Mouse (Mus musculus): Measurements from ENCODE around the gene Mtmr6. TPM values are rescaled to one million over a fixed set of nuclear protein-coding genes. Genes with fewer than 3 reads are reported as not detected.

The Mtmr6 gene
- polyA plus RNA-seq, 1 experiment from 2014 or later: 25.3 TPM

- Histone ChIP-seq H3K27ac (ENCODE audit: low read length) (no peak overlapping the region), H3K4me1 (ENCODE audit: control insufficient read depth, insufficient read depth, low read length) (no peaks in the 10 kb centered on the region), H3K4me3 (ENCODE audit: low read length) (no peak overlapping the region), H3K36me3 (ENCODE audit: control insufficient read depth, insufficient read depth, low read length) (no peaks in the 10 kb centered on the region), H3K9me3 (ENCODE audit: control insufficient read depth, low read length) (no peaks in the 10 kb centered on the region), H3K27me3 (replicated peaks; ENCODE audit: control insufficient read depth, insufficient read depth, low read length) (no peaks in the 10 kb centered on the region), H3K9ac (ENCODE audit: low read depth, low read length) (no peak overlapping the region), H3K4me2 (ENCODE audit: low read depth, low read length) (no peak overlapping the region)
- peak; percentile 81 for ATAC-seq
- 73% methylated on average over 7 of the region's 7 CpGs for WGBS
Measured at GRCm38 (mm10) chr14:60275301-60276276, 10.6 kb downstream of the Mtmr6 start.

- H3K4me1 ChIP-seq (ENCODE audit: control insufficient read depth, insufficient read depth, low read length): 0 out of 2 replicates have a peak, but pooled peaks cover 4% of the 10 kb centered on the region
- no peak overlapping the region for H3K4me2 ChIP-seq (ENCODE audit: low read depth, low read length)
- ATAC-seq: no peak
- 0 out of 2 replicates have a peak, but pooled peaks cover 6% of the 10 kb centered on the region for H3K36me3 ChIP-seq (ENCODE audit: control insufficient read depth, insufficient read depth, low read length)
- H3K4me3 ChIP-seq (ENCODE audit: low read length): no peak overlapping the region
- no peaks in the 10 kb centered on the region for H3K27me3 ChIP-seq (replicated peaks; ENCODE audit: control insufficient read depth, insufficient read depth, low read length)
- 73% methylated on average over 7 of the region's 7 CpGs for WGBS
- no peak overlapping the region for H3K9ac ChIP-seq (ENCODE audit: low read depth, low read length)
- peak overlapping the region; percentile 45; the same call in 1 of the 2 replicates for H3K27ac ChIP-seq (ENCODE audit: low read length)
- H3K9me3 ChIP-seq (ENCODE audit: control insufficient read depth, low read length): no peaks in the 10 kb centered on the region
Measured at GRCm38 (mm10) chr14:60286194-60286863, 21.3 kb downstream of the Mtmr6 start.

DNA sequence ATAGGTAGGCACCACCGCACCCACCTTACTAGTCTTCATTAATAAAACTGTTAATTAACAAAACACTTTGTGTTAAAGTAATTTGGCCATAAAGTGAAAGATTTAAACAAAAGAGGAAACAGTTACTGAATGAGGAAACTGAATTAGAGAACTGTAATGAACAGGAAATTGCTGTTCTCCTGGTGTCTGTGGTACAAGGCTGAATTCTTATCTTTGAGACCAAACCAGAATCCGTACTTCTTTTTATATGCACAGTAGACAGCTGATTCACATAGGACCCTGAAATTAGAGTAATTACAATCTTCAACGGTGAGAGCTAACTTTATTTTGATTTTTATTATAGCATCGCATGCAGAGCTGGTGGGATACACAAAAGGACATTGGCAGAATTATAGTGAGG, 25.3 kb downstream of the Mtmr6 start:
- no peak overlapping the region for H3K27ac ChIP-seq (ENCODE audit: low read length)
- WGBS: 78% methylated on average over 4 of the region's 4 CpGs
- no peaks in the 10 kb centered on the region for H3K9me3 ChIP-seq (ENCODE audit: control insufficient read depth, low read length)
- ATAC-seq: no peak
- H3K4me2 ChIP-seq (ENCODE audit: low read depth, low read length): no peak overlapping the region
- H3K36me3 ChIP-seq (ENCODE audit: control insufficient read depth, insufficient read depth, low read length): no peaks in the 10 kb centered on the region
- H3K9ac ChIP-seq (ENCODE audit: low read depth, low read length): no peak overlapping the region
- H3K4me3 ChIP-seq (ENCODE audit: low read length): no peak overlapping the region
- H3K4me1 ChIP-seq (ENCODE audit: control insufficient read depth, insufficient read depth, low read length): 0 out of 2 replicates have a peak, but pooled peaks cover 4% of the 10 kb centered on the region
- H3K27me3 ChIP-seq (replicated peaks; ENCODE audit: control insufficient read depth, insufficient read depth, low read length): no peaks in the 10 kb centered on the region

DNA sequence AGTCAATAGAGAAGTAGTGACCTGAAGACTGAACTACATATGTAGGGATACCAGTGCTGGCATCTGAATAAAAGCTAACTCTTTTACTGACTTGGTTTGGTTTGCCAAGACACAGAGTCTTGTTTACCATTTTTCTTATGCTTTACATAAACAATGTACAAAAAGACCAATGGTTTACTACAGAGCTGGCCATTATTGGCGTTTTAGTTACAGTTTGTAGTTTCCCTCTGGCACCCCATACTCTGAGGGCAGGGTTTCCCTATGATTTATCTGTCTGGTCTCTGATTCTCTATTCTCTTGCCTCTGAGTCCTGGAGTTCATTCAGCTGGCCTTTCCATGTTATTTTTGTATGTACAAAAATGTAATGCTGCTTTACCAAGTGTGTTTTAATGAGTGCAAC, 30.5 kb downstream of the Mtmr6 start:
- ATAC-seq: no peak
- Histone ChIP-seq H3K27ac (ENCODE audit: low read length) (no peak overlapping the region), H3K9me3 (ENCODE audit: control insufficient read depth, low read length) (no peaks in the 10 kb centered on the region), H3K36me3 (ENCODE audit: control insufficient read depth, insufficient read depth, low read length) (0 out of 2 replicates have a peak, but pooled peaks cover 3% of the 10 kb centered on the region), H3K27me3 (replicated peaks; ENCODE audit: control insufficient read depth, insufficient read depth, low read length) (no peaks in the 10 kb centered on the region), H3K4me2 (ENCODE audit: low read depth, low read length) (no peak overlapping the region), H3K4me1 (ENCODE audit: control insufficient read depth, insufficient read depth, low read length) (no peaks in the 10 kb centered on the region), H3K4me3 (ENCODE audit: low read length) (no peak overlapping the region), H3K9ac (ENCODE audit: low read depth, low read length) (no peak overlapping the region)
- 55% methylated on average over 1 of the region's 1 CpGs for WGBS

DNA sequence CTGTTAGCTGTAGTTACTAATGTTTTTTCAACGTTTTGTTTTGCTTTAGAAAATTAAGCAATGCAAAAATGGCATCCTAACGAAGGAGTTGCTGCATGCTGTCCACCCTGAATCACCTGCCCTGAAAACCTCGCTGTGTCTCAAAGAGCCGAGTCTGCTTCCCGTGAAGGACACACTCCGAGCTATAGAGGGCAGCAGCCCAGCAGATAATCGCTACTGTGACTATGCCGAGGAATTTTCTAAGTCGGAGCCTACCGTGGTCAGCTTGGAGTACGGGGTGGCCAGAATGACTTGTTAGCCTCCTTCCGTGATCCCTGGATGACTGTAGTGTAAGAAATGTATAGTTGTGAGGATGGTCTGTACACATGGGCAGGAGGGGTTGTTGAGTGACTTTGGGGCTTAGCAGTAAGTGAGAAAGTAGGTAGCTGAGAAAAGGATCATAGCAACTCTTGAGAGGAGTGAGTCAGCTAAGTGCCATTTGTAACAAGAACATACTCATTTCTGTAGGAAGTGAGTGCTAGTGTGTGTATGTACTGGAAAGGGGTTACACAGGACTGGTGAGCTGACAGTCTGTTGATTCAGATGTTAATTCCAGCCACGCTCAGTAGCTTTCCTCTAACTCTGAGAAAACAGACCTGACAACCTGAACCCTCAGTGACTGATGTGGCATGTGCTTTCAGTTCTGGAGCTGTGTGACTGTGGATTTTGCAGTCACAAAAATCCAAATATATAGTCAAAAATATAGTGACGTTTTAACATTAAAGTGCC, 35.4 kb downstream of the Mtmr6 start:
- Histone ChIP-seq H3K4me1 (ENCODE audit: control insufficient read depth, insufficient read depth, low read length) (no peaks in the 10 kb centered on the region), H3K36me3 (ENCODE audit: control insufficient read depth, insufficient read depth, low read length) (0 out of 2 replicates have a peak, but pooled peaks cover 4% of the 10 kb centered on the region), H3K27me3 (replicated peaks; ENCODE audit: control insufficient read depth, insufficient read depth, low read length) (no peaks in the 10 kb centered on the region), H3K4me3 (ENCODE audit: low read length) (no peak overlapping the region), H3K9ac (ENCODE audit: low read depth, low read length) (no peak overlapping the region), H3K27ac (ENCODE audit: low read length) (no peak overlapping the region), H3K9me3 (ENCODE audit: control insufficient read depth, low read length) (no peaks in the 10 kb centered on the region), H3K4me2 (ENCODE audit: low read depth, low read length) (no peak overlapping the region)
- no peak for ATAC-seq
- 74% methylated on average over 14 of the region's 14 CpGs for WGBS

GRCm38 (mm10) chr14:60301024-60301423, 36.0 kb downstream of the Mtmr6 start:
- H3K27me3 ChIP-seq (replicated peaks; ENCODE audit: control insufficient read depth, insufficient read depth, low read length): no peaks in the 10 kb centered on the region
- H3K4me3 ChIP-seq (ENCODE audit: low read length): no peak overlapping the region
- H3K4me1 ChIP-seq (ENCODE audit: control insufficient read depth, insufficient read depth, low read length): no peaks in the 10 kb centered on the region
- H3K27ac ChIP-seq (ENCODE audit: low read length): no peak overlapping the region
- H3K36me3 ChIP-seq (ENCODE audit: control insufficient read depth, insufficient read depth, low read length): 0 out of 2 replicates have a peak, but pooled peaks cover 4% of the 10 kb centered on the region
- no peak overlapping the region for H3K9ac ChIP-seq (ENCODE audit: low read depth, low read length)
- H3K9me3 ChIP-seq (ENCODE audit: control insufficient read depth, low read length): no peaks in the 10 kb centered on the region
- H3K4me2 ChIP-seq (ENCODE audit: low read depth, low read length): no peak overlapping the region
- 81% methylated on average over 6 of the region's 6 CpGs for WGBS
- ATAC-seq: no peak

DNA sequence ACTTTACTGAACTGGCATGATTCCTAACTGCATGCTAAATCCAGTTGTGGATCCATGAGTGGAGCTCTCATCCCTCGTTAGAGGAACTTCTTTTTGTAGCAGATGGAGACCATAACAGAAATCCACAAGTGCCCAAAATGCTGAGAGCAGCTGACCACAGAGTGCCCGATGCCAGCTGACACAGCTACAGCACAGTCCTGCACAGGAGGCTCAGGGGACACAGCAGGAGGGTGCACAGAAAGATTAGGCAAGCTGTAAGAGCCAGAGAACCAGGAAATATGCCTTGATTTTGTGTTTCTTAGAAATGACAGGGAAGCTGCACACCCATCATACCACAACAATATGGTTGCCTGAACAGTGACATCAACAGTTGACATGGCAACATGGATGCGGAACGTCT, 37.4 kb downstream of the Mtmr6 start:
- no peaks in the 10 kb centered on the region for H3K9me3 ChIP-seq (ENCODE audit: control insufficient read depth, low read length)
- H3K4me2 ChIP-seq (ENCODE audit: low read depth, low read length): no peak overlapping the region
- ATAC-seq: no peak
- H3K36me3 ChIP-seq (ENCODE audit: control insufficient read depth, insufficient read depth, low read length): 0 out of 2 replicates have a peak, but pooled peaks cover 4% of the 10 kb centered on the region
- H3K27ac ChIP-seq (ENCODE audit: low read length): no peak overlapping the region
- H3K9ac ChIP-seq (ENCODE audit: low read depth, low read length): no peak overlapping the region
- WGBS: 80% methylated on average over 4 of the region's 4 CpGs
- H3K4me3 ChIP-seq (ENCODE audit: low read length): no peak overlapping the region
- no peaks in the 10 kb centered on the region for H3K4me1 ChIP-seq (ENCODE audit: control insufficient read depth, insufficient read depth, low read length)
- no peaks in the 10 kb centered on the region for H3K27me3 ChIP-seq (replicated peaks; ENCODE audit: control insufficient read depth, insufficient read depth, low read length)

DNA sequence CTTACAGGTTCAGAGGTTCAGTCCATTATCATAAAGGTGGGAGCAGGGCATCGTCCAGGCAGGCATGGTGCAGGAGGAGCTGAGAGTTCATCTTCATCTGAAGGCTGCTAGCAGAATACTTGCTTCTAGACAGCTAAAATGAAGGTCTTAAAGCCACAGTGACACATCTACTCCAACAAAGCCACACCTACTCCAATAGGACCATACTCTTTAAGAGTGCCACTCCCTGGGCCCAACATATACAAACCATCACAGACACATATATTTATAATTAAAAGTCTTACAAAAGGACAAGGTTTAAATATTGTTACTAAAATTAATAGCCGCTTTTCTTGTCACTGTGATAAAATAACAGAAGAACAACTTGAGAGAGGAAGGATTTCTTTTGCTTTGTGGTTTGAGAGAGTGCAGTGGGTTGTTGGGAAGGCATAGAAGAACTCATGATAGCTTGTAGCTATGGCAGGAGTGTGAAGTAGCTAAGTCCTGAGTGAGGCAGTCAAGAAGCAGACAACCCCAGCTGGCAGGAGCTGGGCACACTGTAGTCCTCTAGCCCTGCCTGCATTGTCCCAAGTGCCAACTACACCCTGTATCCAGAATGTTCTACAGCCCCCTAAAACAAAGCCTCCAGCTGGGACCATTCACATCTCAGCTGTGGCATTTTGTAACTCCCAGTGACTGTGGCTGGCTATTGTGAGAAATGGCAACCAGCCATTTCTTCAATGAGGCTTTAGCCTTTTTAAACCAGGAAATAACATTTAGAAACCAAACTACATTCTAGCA, 39.6 kb downstream of the Mtmr6 start:
- Histone ChIP-seq H3K27me3 (replicated peaks; ENCODE audit: control insufficient read depth, insufficient read depth, low read length) (no peaks in the 10 kb centered on the region), H3K27ac (ENCODE audit: low read length) (no peak overlapping the region), H3K4me3 (ENCODE audit: low read length) (no peak overlapping the region), H3K9ac (ENCODE audit: low read depth, low read length) (no peak overlapping the region), H3K4me2 (ENCODE audit: low read depth, low read length) (no peak overlapping the region), H3K4me1 (ENCODE audit: control insufficient read depth, insufficient read depth, low read length) (no peaks in the 10 kb centered on the region), H3K9me3 (ENCODE audit: control insufficient read depth, low read length) (no peaks in the 10 kb centered on the region), H3K36me3 (ENCODE audit: control insufficient read depth, insufficient read depth, low read length) (0 out of 2 replicates have a peak, but pooled peaks cover 4% of the 10 kb centered on the region)
- 94% methylated on average over 2 of the region's 2 CpGs for WGBS
- ATAC-seq: no peak
